Mouse (Mus musculus): Measurements from ENCODE around the gene Tbc1d7. TPM values are rescaled to one million over a fixed set of nuclear protein-coding genes. Genes with fewer than 3 reads are reported as not detected.

The Tbc1d7 gene
- polyA plus RNA-seq, 1 experiment from 2014 or later = 54.3 TPM

- WGBS = 50% methylated on average over 16 of the region's 16 CpGs
- H3K36me3 ChIP-seq = no peaks in the 10 kb centered on the region
- no peak overlapping the region for H3K4me3 ChIP-seq
- no peak overlapping the region for H3K4me2 ChIP-seq
- no peak overlapping the region for H3K9ac ChIP-seq
- no peaks in the 10 kb centered on the region for H3K27me3 ChIP-seq
- H3K27ac ChIP-seq = no peak overlapping the region
- H3K9me3 ChIP-seq = no peaks in the 10 kb centered on the region
- ATAC-seq (ENCODE audit: insufficient number of reproducible peaks, insufficient read depth, low FRiP score, low TSS enrichment, low read depth) = no peak
- H3K4me1 ChIP-seq = peaks cover 15% of the 10 kb centered on the region; the same call in 1 of the 2 replicates
Observed at GRCm38 (mm10) chr13:43208914-43209439, 37.7 kb upstream of the Tbc1d7 start.

- Histone ChIP-seq H3K27me3 (no peaks in the 10 kb centered on the region), H3K36me3 (no peaks in the 10 kb centered on the region), H3K4me2 (no peak overlapping the region), H3K4me3 (no peak overlapping the region), H3K9ac (no peak overlapping the region), H3K27ac (no peak overlapping the region), H3K4me1 (peaks cover 19% of the 10 kb centered on the region; the same call in 1 of the 2 replicates), H3K9me3 (no peaks in the 10 kb centered on the region)
- 74% methylated on average over 12 of the region's 12 CpGs for WGBS
- ATAC-seq (ENCODE audit: insufficient number of reproducible peaks, insufficient read depth, low FRiP score, low TSS enrichment, low read depth) = no peak
Observed at GRCm38 (mm10) chr13:43206118-43206683, 34.9 kb upstream of the Tbc1d7 start.

DNA sequence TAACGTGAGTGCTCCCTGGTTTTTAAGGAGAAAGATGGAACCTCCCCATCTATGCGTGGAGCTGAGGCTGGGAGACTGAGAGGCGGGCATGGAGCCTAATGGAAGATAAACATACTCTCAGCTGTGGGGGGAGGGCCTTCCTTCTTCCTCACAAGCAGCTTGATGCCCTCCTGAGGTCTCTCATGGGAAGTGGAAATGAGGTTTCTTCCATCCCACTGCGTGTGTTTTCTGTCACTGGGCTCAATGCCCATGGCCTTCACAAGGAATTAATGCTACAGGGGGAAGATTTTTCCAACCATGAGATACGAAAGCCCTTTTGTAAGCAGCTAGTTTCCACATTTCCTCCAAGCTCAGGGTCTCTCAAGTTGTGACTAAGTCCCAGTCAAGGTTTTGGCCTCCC lies 32.3 kb upstream of the Tbc1d7 start:
- Histone ChIP-seq H3K27me3 (no peaks in the 10 kb centered on the region), H3K4me1 (0 out of 2 replicates have a peak, but pooled peaks cover 9% of the 10 kb centered on the region), H3K9me3 (no peaks in the 10 kb centered on the region), H3K4me3 (no peak overlapping the region), H3K27ac (no peak overlapping the region), H3K4me2 (no peak overlapping the region), H3K9ac (no peak overlapping the region), H3K36me3 (0 out of 2 replicates have a peak, but pooled peaks cover 8% of the 10 kb centered on the region)
- WGBS = 57% methylated on average over 5 of the region's 5 CpGs
- no peak for ATAC-seq (ENCODE audit: insufficient number of reproducible peaks, insufficient read depth, low FRiP score, low TSS enrichment, low read depth)

- no peaks in the 10 kb centered on the region for H3K9me3 ChIP-seq
- ATAC-seq (ENCODE audit: insufficient number of reproducible peaks, insufficient read depth, low FRiP score, low TSS enrichment, low read depth) = no peak
- no peak overlapping the region for H3K27ac ChIP-seq
- H3K4me2 ChIP-seq = no peak overlapping the region
- H3K27me3 ChIP-seq = no peaks in the 10 kb centered on the region
- 88% methylated on average over 7 of the region's 7 CpGs for WGBS
- 0 out of 2 replicates have a peak, but pooled peaks cover 8% of the 10 kb centered on the region for H3K36me3 ChIP-seq
- 0 out of 2 replicates have a peak, but pooled peaks cover 9% of the 10 kb centered on the region for H3K4me1 ChIP-seq
- no peak overlapping the region for H3K9ac ChIP-seq
- H3K4me3 ChIP-seq = no peak overlapping the region
Observed at GRCm38 (mm10) chr13:43203234-43203633, 31.9 kb upstream of the Tbc1d7 start.

DNA sequence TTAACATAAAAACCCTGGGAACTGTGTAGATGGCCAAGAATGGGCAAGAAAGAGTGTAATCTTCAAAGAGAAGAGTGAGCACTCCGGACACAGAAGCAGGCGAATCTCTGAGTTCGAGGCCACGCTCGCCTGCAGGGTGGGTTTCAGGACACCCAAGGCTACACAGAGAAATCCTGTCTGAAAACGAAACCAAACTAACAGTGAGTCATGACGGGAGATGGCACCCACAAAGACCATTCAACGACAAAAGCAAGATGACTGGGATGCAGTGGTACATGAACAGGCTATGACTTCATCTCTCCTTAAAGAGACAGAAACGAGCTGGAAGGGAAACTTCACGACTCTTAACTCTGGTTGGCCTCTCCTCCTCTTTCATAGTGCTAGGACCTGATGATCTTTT lies 31.1 kb upstream of the Tbc1d7 start:
- 0 out of 2 replicates have a peak, but pooled peaks cover 8% of the 10 kb centered on the region for H3K36me3 ChIP-seq
- no peaks in the 10 kb centered on the region for H3K27me3 ChIP-seq
- no peak for ATAC-seq (ENCODE audit: insufficient number of reproducible peaks, insufficient read depth, low FRiP score, low TSS enrichment, low read depth)
- H3K9me3 ChIP-seq = no peaks in the 10 kb centered on the region
- H3K27ac ChIP-seq = no peak overlapping the region
- H3K4me2 ChIP-seq = no peak overlapping the region
- H3K9ac ChIP-seq = no peak overlapping the region
- H3K4me3 ChIP-seq = no peak overlapping the region
- 81% methylated on average over 10 of the region's 10 CpGs for WGBS
- 0 out of 2 replicates have a peak, but pooled peaks cover 9% of the 10 kb centered on the region for H3K4me1 ChIP-seq

DNA sequence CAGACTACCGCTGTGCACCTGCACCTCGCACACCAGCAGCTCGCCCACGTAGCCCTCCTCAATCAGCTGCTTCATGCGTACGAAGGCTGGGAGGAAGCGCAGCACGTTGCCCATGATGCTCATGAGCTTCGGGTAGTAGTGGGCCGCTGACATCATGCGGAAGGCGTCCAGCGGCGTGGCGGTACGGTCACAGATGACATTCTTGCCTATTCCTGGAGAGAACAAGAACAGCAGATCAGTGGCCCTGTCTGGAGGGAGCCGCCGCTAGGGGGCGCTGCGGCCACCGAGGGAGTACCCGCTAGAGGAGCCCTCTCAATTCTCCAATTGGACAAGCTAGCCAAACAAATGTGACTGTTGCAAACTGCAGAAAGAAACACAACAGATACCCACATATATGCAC lies 29.7 kb upstream of the Tbc1d7 start:
- no peak overlapping the region for H3K27ac ChIP-seq
- H3K4me3 ChIP-seq = no peak overlapping the region
- H3K4me1 ChIP-seq = 0 out of 2 replicates have a peak, but pooled peaks cover 6% of the 10 kb centered on the region
- WGBS = 38% methylated on average over 22 of the region's 22 CpGs
- no peak for ATAC-seq (ENCODE audit: insufficient number of reproducible peaks, insufficient read depth, low FRiP score, low TSS enrichment, low read depth)
- H3K27me3 ChIP-seq = no peaks in the 10 kb centered on the region
- no peak overlapping the region for H3K4me2 ChIP-seq
- H3K9me3 ChIP-seq = no peaks in the 10 kb centered on the region
- no peak overlapping the region for H3K9ac ChIP-seq
- H3K36me3 ChIP-seq = 0 out of 2 replicates have a peak, but pooled peaks cover 8% of the 10 kb centered on the region

GRCm38 (mm10) chr13:43200473-43200872 lies 29.2 kb upstream of the Tbc1d7 start:
- 0 out of 2 replicates have a peak, but pooled peaks cover 8% of the 10 kb centered on the region for H3K36me3 ChIP-seq
- H3K4me2 ChIP-seq = no peak overlapping the region
- H3K9me3 ChIP-seq = no peaks in the 10 kb centered on the region
- H3K4me1 ChIP-seq = 0 out of 2 replicates have a peak, but pooled peaks cover 5% of the 10 kb centered on the region
- WGBS = 75% methylated on average over 22 of the region's 22 CpGs
- no peaks in the 10 kb centered on the region for H3K27me3 ChIP-seq
- H3K4me3 ChIP-seq = no peak overlapping the region
- H3K9ac ChIP-seq = no peak overlapping the region
- H3K27ac ChIP-seq = no peak overlapping the region
- ATAC-seq (ENCODE audit: insufficient number of reproducible peaks, insufficient read depth, low FRiP score, low TSS enrichment, low read depth) = no peak

DNA sequence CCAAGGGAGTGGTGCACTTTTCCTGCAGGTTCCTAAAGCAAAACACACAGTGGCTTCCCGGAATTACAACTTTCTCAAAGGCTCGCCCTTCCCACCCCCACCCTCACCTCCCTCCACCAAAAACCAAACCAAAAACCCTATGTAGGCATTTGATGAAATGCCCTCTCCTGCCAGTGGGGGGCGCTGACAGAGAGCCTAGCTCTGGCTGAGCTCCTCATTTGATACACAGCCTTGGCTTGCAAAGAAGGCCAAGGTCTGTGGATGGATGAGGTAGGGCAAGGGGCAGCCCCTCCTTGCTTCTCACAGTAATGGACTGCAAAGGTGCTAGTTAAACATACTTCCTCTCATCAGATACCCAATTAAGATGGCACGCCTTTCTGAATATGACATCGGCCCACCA lies 28.4 kb upstream of the Tbc1d7 start:
- 70% methylated on average over 5 of the region's 5 CpGs for WGBS

DNA sequence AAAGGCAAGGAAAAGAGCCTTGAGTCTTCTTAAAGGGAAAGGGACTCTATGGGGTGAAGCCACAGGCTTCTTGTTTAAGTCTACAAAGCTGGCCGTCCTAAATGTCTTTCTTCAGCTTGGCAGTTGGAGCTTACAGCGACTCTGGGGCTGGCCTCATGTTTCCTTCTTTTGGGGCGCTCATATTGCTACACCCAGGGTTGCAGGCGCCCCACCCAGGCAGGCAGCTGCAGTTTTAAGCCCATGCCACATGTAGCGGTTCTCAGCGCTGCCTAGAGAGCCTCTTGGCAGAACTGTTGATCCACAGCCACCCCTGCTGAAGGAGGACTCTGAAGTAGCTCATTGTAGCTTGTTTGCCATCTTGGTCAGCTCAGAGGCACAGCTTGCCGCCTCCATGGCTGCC lies 28.0 kb upstream of the Tbc1d7 start:
- Histone ChIP-seq H3K9me3 (no peaks in the 10 kb centered on the region), H3K4me2 (no peak overlapping the region), H3K27ac (no peak overlapping the region), H3K27me3 (no peaks in the 10 kb centered on the region), H3K4me1 (0 out of 2 replicates have a peak, but pooled peaks cover 5% of the 10 kb centered on the region), H3K36me3 (0 out of 2 replicates have a peak, but pooled peaks cover 8% of the 10 kb centered on the region), H3K9ac (no peak overlapping the region), H3K4me3 (no peak overlapping the region)
- 85% methylated on average over 7 of the region's 7 CpGs for WGBS
- no peak for ATAC-seq (ENCODE audit: insufficient number of reproducible peaks, insufficient read depth, low FRiP score, low TSS enrichment, low read depth)

More for the DNA sequence above, 28.4 kb upstream of the Tbc1d7 start:
- H3K4me2 ChIP-seq = no peak overlapping the region
- no peak for ATAC-seq (ENCODE audit: insufficient number of reproducible peaks, insufficient read depth, low FRiP score, low TSS enrichment, low read depth)
- no peaks in the 10 kb centered on the region for H3K9me3 ChIP-seq
- H3K4me3 ChIP-seq = no peak overlapping the region
- no peaks in the 10 kb centered on the region for H3K27me3 ChIP-seq
- H3K4me1 ChIP-seq = 0 out of 2 replicates have a peak, but pooled peaks cover 5% of the 10 kb centered on the region
- H3K36me3 ChIP-seq = 0 out of 2 replicates have a peak, but pooled peaks cover 8% of the 10 kb centered on the region
- H3K27ac ChIP-seq = no peak overlapping the region
- H3K9ac ChIP-seq = no peak overlapping the region

DNA sequence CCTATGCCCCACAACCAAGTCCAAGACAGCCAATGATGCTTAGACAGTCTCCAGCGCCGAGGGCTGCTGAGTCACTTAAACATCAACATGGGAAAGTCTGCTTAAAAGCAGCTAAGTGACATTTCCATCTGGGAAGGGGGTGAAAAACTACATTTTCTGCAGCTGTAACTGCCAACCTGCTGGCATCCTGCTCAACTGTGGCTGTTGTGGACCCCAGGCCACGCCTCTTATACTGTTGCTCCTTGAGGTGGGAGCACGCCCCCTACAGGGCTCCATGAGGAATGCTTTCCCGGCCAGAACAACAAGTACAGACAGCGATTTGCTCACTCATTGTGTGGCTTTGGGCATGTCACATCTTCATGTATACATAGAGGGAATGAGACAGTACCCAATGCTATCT lies 25.9 kb upstream of the Tbc1d7 start:
- Histone ChIP-seq H3K36me3 (0 out of 2 replicates have a peak, but pooled peaks cover 8% of the 10 kb centered on the region), H3K4me2 (no peak overlapping the region), H3K9me3 (no peaks in the 10 kb centered on the region), H3K27me3 (no peaks in the 10 kb centered on the region), H3K27ac (no peak overlapping the region), H3K9ac (no peak overlapping the region), H3K4me1 (peaks cover 5% of the 10 kb centered on the region), H3K4me3 (no peak overlapping the region)
- 57% methylated on average over 6 of the region's 6 CpGs for WGBS
- no peak for ATAC-seq (ENCODE audit: insufficient number of reproducible peaks, insufficient read depth, low FRiP score, low TSS enrichment, low read depth)

DNA sequence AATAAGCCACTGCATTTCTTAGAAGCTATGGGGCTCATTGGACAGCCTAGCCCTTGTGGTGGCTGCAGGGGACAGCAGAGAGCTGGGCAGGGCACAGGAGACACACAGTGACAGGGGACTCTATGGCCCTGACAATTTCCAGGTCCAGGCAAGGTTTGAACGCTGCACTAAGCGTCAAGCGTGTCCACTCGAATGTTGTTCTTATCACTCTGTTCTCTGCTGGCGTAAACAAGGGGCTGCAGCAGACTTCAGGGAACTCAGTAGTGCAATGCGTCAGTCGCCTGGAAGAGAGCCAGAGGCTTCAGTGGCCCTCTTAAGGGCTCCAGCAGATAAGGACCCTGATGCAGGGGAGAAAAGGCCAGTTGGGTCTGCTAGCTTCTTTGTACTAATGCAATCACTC lies 24.7 kb upstream of the Tbc1d7 start:
- no peak for ATAC-seq (ENCODE audit: insufficient number of reproducible peaks, insufficient read depth, low FRiP score, low TSS enrichment, low read depth)
- no peaks in the 10 kb centered on the region for H3K27me3 ChIP-seq
- H3K4me2 ChIP-seq = no peak overlapping the region
- H3K36me3 ChIP-seq = 0 out of 2 replicates have a peak, but pooled peaks cover 8% of the 10 kb centered on the region
- H3K4me1 ChIP-seq = peaks cover 12% of the 10 kb centered on the region
- no peak overlapping the region for H3K27ac ChIP-seq
- WGBS = 66% methylated on average over 7 of the region's 7 CpGs
- no peaks in the 10 kb centered on the region for H3K9me3 ChIP-seq
- no peak overlapping the region for H3K4me3 ChIP-seq
- no peak overlapping the region for H3K9ac ChIP-seq

GRCm38 (mm10) chr13:43193932-43194331 lies 22.6 kb upstream of the Tbc1d7 start:
- no peak overlapping the region for H3K9ac ChIP-seq
- H3K4me1 ChIP-seq = peaks cover 12% of the 10 kb centered on the region
- H3K9me3 ChIP-seq = no peaks in the 10 kb centered on the region
- H3K27me3 ChIP-seq = no peaks in the 10 kb centered on the region
- H3K4me2 ChIP-seq = no peak overlapping the region
- H3K36me3 ChIP-seq = no peaks in the 10 kb centered on the region
- no peak overlapping the region for H3K27ac ChIP-seq
- no peak for ATAC-seq (ENCODE audit: insufficient number of reproducible peaks, insufficient read depth, low FRiP score, low TSS enrichment, low read depth)
- no peak overlapping the region for H3K4me3 ChIP-seq
- 94% methylated on average over 8 of the region's 8 CpGs for WGBS

All from embryonic facial prominence, embryonic 13.5 days (tissue).